Mouse (Mus musculus): ENCODE results near the gene Slc26a10. TPM values are rescaled to one million over a fixed set of nuclear protein-coding genes. Genes with fewer than 3 reads are reported as not detected.

Slc26a10 gene
- total and polyA plus RNA-seq, 3 experiments = 0.94 to 8.4 (median 0.98) TPM

DNA sequence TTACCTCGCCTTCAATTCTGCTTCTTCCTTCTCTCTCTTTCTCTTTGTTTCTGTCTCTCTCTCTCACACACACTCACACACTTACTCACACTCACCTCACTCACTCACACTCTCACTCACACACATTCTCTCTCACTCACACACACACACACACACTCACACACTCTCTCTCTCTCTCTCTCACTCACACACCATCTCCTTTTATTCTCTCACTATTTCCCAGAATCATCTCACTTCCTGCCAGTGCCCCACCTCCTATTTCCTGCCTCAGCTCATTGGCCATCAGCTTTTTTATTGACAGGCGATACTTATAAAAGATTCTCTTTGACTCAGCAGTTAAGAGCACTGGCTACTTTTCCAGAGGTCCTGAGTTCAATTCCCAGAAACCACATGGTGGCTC is 37.9 kb upstream of the Slc26a10 start:
- no peak for TF ChIP-seq GATA1 (IDR thresholded peaks at IDR 0.05; ENCODE audit: borderline replicate concordance, low read length)
- TF ChIP-seq GATA2 (IDR thresholded peaks at IDR 0.05; ENCODE audit: borderline replicate concordance, low read depth, low read length) = no peak
- Histone ChIP-seq H3K4me3 (ENCODE audit: low read depth, low read length) (no peak overlapping the region), H3K9me3 (replicated peaks) (0 out of 2 replicates have a peak, but pooled peaks cover 2% of the 10 kb centered on the region), H3K36me3 (replicated peaks) (no peaks in the 10 kb centered on the region), H3K27me3 (ENCODE audit: insufficient read depth, low read length) (no peaks in the 10 kb centered on the region), H3K4me1 (ENCODE audit: insufficient read depth, low read depth, low read length) (peaks cover 29% of the 10 kb centered on the region)
- ATAC-seq (ENCODE audit: extremely low read depth, insufficient number of reproducible peaks, low FRiP score, poor library complexity, severe bottlenecking) = no peak
- DNase-seq (ENCODE audit: low spot score) = no peak

DNA sequence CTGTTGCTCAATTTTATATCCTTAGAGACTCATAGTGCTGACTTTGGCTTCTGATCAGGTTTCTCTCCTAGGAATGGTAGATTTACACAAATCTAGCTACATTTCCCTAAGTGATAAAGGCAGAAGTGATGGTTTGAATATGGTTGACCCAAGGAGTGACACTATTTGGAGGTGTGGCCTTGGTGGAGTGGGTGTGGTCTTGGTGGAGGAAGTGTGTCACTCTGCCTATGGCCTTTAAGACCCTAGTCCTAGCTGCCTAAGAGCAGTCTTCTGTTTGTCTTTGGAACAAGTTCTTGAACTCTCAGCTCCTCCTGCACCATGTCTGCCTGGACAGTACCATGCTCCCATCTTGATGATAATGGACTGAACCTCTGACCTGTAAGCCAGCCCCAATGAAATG is 36.7 kb upstream of the Slc26a10 start:
- no peak for TF ChIP-seq CTCF (IDR thresholded peaks at IDR 0.05; ENCODE audit: low read depth, low read length)
- no peak for TF ChIP-seq POLR2AphosphoS5 (IDR thresholded peaks at IDR 0.05; ENCODE audit: insufficient replicate concordance, low read depth, low read length)
- TF ChIP-seq TAL1 (conservative IDR thresholded peaks at IDR 0.05; ENCODE audit: low read depth, low read length) = no peak
- Histone ChIP-seq H3K4me1 (ENCODE audit: insufficient read depth, low read depth, low read length) (peaks cover 29% of the 10 kb centered on the region), H3K36me3 (replicated peaks) (no peaks in the 10 kb centered on the region), H3K27me3 (ENCODE audit: insufficient read depth, low read length) (no peaks in the 10 kb centered on the region), H3K9me3 (replicated peaks) (0 out of 2 replicates have a peak, but pooled peaks cover 2% of the 10 kb centered on the region), H3K4me3 (ENCODE audit: low read depth, low read length) (no peak overlapping the region)
- no peak for ATAC-seq (ENCODE audit: extremely low read depth, insufficient number of reproducible peaks, low FRiP score, poor library complexity, severe bottlenecking)
- no peak for DNase-seq (ENCODE audit: low spot score)

DNA sequence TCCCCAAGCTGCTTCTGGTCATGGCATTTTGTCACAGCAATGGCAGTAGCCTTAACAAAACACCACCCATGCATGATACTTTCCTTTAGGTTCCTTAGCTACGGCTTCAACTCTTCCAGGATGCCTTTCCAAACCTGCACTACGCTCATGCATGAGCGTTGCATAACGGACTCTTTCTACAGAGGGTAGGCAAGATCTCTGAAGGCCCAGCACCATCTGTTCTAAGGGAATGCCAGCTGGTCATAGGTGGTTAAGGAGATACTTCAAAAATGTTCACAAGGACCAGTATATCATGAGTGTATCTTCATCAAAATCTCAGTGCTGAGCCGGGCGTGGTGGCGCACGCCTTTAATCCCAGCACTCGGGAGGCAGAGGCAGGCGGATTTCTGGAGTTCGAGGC is 36.0 kb upstream of the Slc26a10 start:
- Histone ChIP-seq H3K36me3 (replicated peaks) (no peaks in the 10 kb centered on the region), H3K27me3 (ENCODE audit: insufficient read depth, low read length) (no peaks in the 10 kb centered on the region), H3K4me1 (ENCODE audit: insufficient read depth, low read depth, low read length) (peaks cover 33% of the 10 kb centered on the region), H3K4me3 (ENCODE audit: low read depth, low read length) (no peak overlapping the region), H3K9me3 (replicated peaks) (0 out of 2 replicates have a peak, but pooled peaks cover 2% of the 10 kb centered on the region)
- no peak for TF ChIP-seq POLR2AphosphoS5 (IDR thresholded peaks at IDR 0.05; ENCODE audit: insufficient replicate concordance, low read depth, low read length)
- no peak for TF ChIP-seq GATA2 (IDR thresholded peaks at IDR 0.05; ENCODE audit: borderline replicate concordance, low read depth, low read length)
- no peak for TF ChIP-seq CTCF (IDR thresholded peaks at IDR 0.05; ENCODE audit: low read depth, low read length)
- no peak for TF ChIP-seq TAL1 (conservative IDR thresholded peaks at IDR 0.05; ENCODE audit: low read depth, low read length)
- no peak for TF ChIP-seq GATA1 (IDR thresholded peaks at IDR 0.05; ENCODE audit: borderline replicate concordance, low read length)
- DNase-seq (ENCODE audit: low spot score) (no peak), ATAC-seq (ENCODE audit: extremely low read depth, insufficient number of reproducible peaks, low FRiP score, poor library complexity, severe bottlenecking) (no peak)

DNA sequence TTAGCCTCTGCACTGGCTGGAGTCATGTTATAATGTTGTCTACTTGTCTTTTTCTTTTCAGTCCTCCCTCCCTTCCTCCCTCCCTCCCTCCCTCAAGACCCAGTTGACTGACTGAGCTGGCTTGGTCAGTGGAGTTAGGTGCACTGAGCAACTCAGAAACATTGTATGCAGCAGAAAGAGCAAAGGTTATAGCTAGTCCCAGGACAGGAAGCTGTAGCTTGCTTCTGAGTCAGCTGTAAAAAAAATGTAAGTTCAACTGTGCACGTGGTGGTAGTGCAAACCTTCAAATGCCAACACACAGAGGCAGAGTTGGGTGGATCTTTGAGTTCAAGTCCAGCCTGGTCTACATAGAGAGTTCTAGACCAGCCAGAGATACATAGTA is 34.0 kb upstream of the Slc26a10 start:
- DNase-seq (ENCODE audit: low spot score) (no peak), ATAC-seq (ENCODE audit: extremely low read depth, insufficient number of reproducible peaks, low FRiP score, poor library complexity, severe bottlenecking) (no peak)
- H3K36me3 ChIP-seq (replicated peaks) = peaks cover 12% of the 10 kb centered on the region
- no peaks in the 10 kb centered on the region for H3K9me3 ChIP-seq (replicated peaks)
- peaks cover 47% of the 10 kb centered on the region for H3K4me1 ChIP-seq (ENCODE audit: insufficient read depth, low read depth, low read length)
- TF ChIP-seq CTCF (IDR thresholded peaks at IDR 0.05; ENCODE audit: low read depth, low read length) = no peak
- TF ChIP-seq GATA2 (IDR thresholded peaks at IDR 0.05; ENCODE audit: borderline replicate concordance, low read depth, low read length) = no peak
- TF ChIP-seq POLR2AphosphoS5 (IDR thresholded peaks at IDR 0.05; ENCODE audit: insufficient replicate concordance, low read depth, low read length) = no peak
- TF ChIP-seq GATA1 (IDR thresholded peaks at IDR 0.05; ENCODE audit: borderline replicate concordance, low read length) = no peak
- no peak for TF ChIP-seq TAL1 (conservative IDR thresholded peaks at IDR 0.05; ENCODE audit: low read depth, low read length)
- H3K27me3 ChIP-seq (ENCODE audit: insufficient read depth, low read length) = no peaks in the 10 kb centered on the region
- H3K4me3 ChIP-seq (ENCODE audit: low read depth, low read length) = no peak overlapping the region

DNA sequence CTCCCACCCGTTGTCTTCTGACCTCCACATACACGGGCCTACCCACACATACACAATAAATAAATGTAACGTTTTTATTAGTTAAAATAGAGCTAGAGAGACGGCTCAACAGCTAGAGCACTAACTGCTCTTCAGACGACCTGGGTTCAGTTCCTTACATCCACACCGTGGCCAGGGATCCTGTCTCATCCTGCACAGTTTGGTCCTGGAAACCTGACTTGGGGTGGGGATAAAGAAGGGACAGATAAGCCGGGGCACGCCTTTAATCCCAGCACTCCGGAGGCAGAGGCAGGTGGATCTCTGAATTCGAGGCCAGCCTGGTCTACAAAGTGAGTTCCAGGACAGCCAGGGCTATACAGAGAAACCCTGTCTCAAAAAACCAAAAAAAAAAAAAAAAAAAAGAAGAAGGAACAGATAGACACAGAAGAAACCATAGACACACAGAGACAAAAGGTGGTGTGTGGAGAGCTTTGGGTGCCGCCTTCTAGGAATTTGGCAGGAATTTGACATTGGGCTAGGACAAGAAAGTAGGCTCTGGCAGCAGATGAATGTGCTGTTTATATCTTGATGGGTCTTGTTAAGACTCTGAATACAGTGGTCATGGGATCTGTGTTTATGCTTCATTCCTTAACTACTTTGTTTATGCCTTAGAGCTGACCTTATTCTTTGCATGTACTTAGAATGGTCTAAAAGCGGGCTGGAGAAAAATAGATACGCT is 33.4 kb upstream of the Slc26a10 start:
- no peak for ATAC-seq (ENCODE audit: extremely low read depth, insufficient number of reproducible peaks, low FRiP score, poor library complexity, severe bottlenecking)
- TF ChIP-seq GATA1 (IDR thresholded peaks at IDR 0.05; ENCODE audit: borderline replicate concordance, low read length) (no peak), TAL1 (conservative IDR thresholded peaks at IDR 0.05; ENCODE audit: low read depth, low read length) (no peak), GATA2 (IDR thresholded peaks at IDR 0.05; ENCODE audit: borderline replicate concordance, low read depth, low read length) (no peak), POLR2AphosphoS5 (IDR thresholded peaks at IDR 0.05; ENCODE audit: insufficient replicate concordance, low read depth, low read length) (no peak), CTCF (IDR thresholded peaks at IDR 0.05; ENCODE audit: low read depth, low read length) (no peak)
- Histone ChIP-seq H3K36me3 (replicated peaks) (peaks cover 18% of the 10 kb centered on the region), H3K27me3 (ENCODE audit: insufficient read depth, low read length) (no peaks in the 10 kb centered on the region), H3K9me3 (replicated peaks) (no peaks in the 10 kb centered on the region), H3K4me1 (ENCODE audit: insufficient read depth, low read depth, low read length) (peaks cover 51% of the 10 kb centered on the region), H3K4me3 (ENCODE audit: low read depth, low read length) (no peak overlapping the region)
- DNase-seq (ENCODE audit: low spot score) = no peak

DNA sequence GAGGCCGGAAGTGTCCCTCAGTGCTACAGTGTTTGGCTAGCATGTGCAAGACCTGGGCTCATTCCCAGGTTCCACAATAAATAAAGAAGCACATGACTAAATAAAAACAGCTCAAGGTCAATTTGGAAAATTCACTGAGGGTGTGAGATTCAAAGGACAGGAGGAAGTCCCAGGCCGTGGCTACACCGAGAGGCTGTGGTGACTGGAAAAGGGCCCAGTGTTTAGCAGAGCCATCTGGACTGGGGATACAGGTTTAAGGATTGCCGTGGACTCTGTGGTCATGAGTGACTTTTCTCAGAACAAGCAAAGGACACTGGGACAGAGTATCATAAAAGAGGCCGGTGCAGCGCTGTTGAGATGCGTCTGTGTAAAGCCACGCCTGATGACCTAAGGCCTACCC is 32.8 kb upstream of the Slc26a10 start:
- no peaks in the 10 kb centered on the region for H3K27me3 ChIP-seq (ENCODE audit: insufficient read depth, low read length)
- DNase-seq (ENCODE audit: low spot score) = no peak
- peaks cover 55% of the 10 kb centered on the region for H3K4me1 ChIP-seq (ENCODE audit: insufficient read depth, low read depth, low read length)
- no peak overlapping the region for H3K4me3 ChIP-seq (ENCODE audit: low read depth, low read length)
- peaks cover 23% of the 10 kb centered on the region for H3K36me3 ChIP-seq (replicated peaks)
- no peaks in the 10 kb centered on the region for H3K9me3 ChIP-seq (replicated peaks)
- no peak for TF ChIP-seq GATA1 (IDR thresholded peaks at IDR 0.05; ENCODE audit: borderline replicate concordance, low read length)
- TF ChIP-seq TAL1 (conservative IDR thresholded peaks at IDR 0.05; ENCODE audit: low read depth, low read length) = no peak
- TF ChIP-seq POLR2AphosphoS5 (IDR thresholded peaks at IDR 0.05; ENCODE audit: insufficient replicate concordance, low read depth, low read length) = no peak
- TF ChIP-seq GATA2 (IDR thresholded peaks at IDR 0.05; ENCODE audit: borderline replicate concordance, low read depth, low read length) = no peak
- TF ChIP-seq CTCF (IDR thresholded peaks at IDR 0.05; ENCODE audit: low read depth, low read length) = no peak
- ATAC-seq (ENCODE audit: extremely low read depth, insufficient number of reproducible peaks, low FRiP score, poor library complexity, severe bottlenecking) = no peak

Data from G1E (cell line).